Mouse (Mus musculus): Measurements from ENCODE around the gene Eif2b2. TPM values are rescaled to one million over a fixed set of nuclear protein-coding genes. Genes with fewer than 3 reads are reported as not detected.

Eif2b2 gene
- total and polyA plus RNA-seq, 3 experiments: 94.9 to 143 (median 123) TPM

GRCm38 (mm10) chr12:85186361-85186760, 32.9 kb upstream of the Eif2b2 start:
- Histone ChIP-seq H3K27ac (ENCODE audit: insufficient read depth, low read depth) (no peak overlapping the region), H3K9me3 (replicated peaks; ENCODE audit: low read length) (no peaks in the 10 kb centered on the region), H3K4me2 (ENCODE audit: insufficient read depth, low read depth, poor library complexity, severe bottlenecking) (no peak overlapping the region), H3K36me3 (replicated peaks in 1 of 2; ENCODE audit: control insufficient read depth in 1 of 2, insufficient read depth in 1 of 2, low read length in 1 of 2) (no peaks in the 10 kb centered on the region), H3K4me3 (replicated peaks in 1 of 3; ENCODE audit: low read depth in 2 of 3, low read length in 2 of 3, poor library complexity in 1 of 3) (no peak overlapping the region), H3K4me1 (ENCODE audit: control insufficient read depth in 1 of 2, insufficient read depth in 2 of 2) (peaks cover 0 to 2% of the 10 kb centered on the region in 2 experiments; a peak in 2 of 4 replicates), H3K79me2 (replicated peaks; ENCODE audit: control insufficient read depth, extremely low read depth, insufficient read depth, poor library complexity, severe bottlenecking) (no peaks in the 10 kb centered on the region), H3K27me3 (replicated peaks) (peaks cover 40% of the 10 kb centered on the region), H3K9ac (ENCODE audit: insufficient read depth, low read depth) (no peak overlapping the region)
- no peak for TF ChIP-seq NRF1 (IDR thresholded peaks at IDR 0.05; ENCODE audit: low read depth, low read length)
- TF ChIP-seq JUND (conservative IDR thresholded peaks at IDR 0.05; ENCODE audit: low read depth, low read length): no peak
- no peak for TF ChIP-seq NELFE (IDR thresholded peaks at IDR 0.05; ENCODE audit: low read depth, low read length)
- TF ChIP-seq ZMIZ1 (IDR thresholded peaks at IDR 0.05; ENCODE audit: low read depth, low read length): no peak
- no peak for DNase-seq (ENCODE audit: extremely low read depth)
- in situ Hi-C loops (cut with MboI; ENCODE audit: low pct_ligation_motif_present, low pct_unique_long_range_greater_than_20kb, low sequenced_read_pairs) (no loop called here), dilution Hi-C loops (cut with MboI; ENCODE audit: extremely low pct_ligation_motif_present, extremely low pct_unique_long_range_greater_than_20kb, low sequenced_read_pairs) (no loop called here)

DNA sequence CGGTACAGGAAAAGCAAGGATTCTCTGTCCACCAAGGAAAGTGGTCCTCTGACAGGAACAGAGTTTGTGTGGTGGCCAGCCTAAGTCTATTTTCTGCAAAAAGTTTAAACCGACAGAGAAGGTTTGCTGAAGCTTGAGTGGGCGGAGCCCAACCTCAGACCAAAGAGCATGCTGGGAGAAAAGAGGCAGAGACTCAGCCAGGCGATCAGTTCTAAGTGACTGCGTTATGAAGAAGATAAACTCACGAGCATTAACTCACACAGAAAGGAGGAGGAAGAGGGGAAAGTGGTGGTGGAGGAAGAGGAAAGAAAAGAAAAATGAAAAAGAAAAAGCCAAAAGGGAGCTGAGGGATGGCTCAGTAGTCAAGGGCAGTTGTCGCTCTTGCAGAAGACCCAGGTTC, 29.0 kb upstream of the Eif2b2 start:
- H3K4me2 ChIP-seq (ENCODE audit: insufficient read depth, low read depth, poor library complexity, severe bottlenecking): no peak overlapping the region

DNA sequence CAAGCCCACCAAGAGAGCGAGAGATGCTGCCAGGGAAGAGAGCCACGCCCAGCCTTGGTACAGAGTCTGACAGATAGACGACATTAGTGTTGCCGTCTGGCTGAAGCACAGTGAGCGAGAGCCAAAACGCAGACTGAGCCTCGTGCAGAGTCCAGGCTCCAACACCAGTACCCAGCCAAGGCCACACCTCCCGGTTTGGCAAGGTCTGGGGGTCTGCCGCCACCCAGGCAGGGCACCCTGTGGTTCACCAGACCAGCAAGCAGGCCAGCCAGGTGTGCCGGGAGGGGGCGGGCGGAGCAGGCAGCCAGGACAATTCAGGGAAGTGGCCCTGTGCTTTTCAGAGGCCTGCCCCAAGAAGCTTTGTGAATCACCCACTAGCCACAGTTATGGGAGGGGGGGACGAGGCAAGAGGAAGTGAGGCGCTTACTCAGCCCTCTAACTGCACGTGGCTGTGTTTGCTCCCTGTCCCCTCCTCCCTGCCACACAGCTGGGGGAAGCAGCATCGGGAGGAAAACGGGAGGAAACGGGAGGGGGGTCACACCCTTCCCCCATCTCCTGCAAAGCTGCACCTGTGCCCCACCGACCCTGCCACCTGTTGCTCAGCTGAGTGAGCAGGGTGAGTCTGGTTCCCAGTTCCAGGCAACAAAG, 26.7 kb upstream of the Eif2b2 start:
- Histone ChIP-seq H3K9me3 (replicated peaks; ENCODE audit: low read length) (no peaks in the 10 kb centered on the region), H3K27ac (ENCODE audit: insufficient read depth, low read depth) (no peak overlapping the region), H3K27me3 (replicated peaks) (peaks cover 2% of the 10 kb centered on the region), H3K4me1 (ENCODE audit: control insufficient read depth in 1 of 2, insufficient read depth in 2 of 2) (peaks cover 10 to 27% of the 10 kb centered on the region in 2 experiments), H3K4me2 (ENCODE audit: insufficient read depth, low read depth, poor library complexity, severe bottlenecking) (no peak overlapping the region), H3K79me2 (replicated peaks; ENCODE audit: control insufficient read depth, extremely low read depth, insufficient read depth, poor library complexity, severe bottlenecking) (no peaks in the 10 kb centered on the region), H3K36me3 (replicated peaks in 1 of 2; ENCODE audit: control insufficient read depth in 1 of 2, insufficient read depth in 1 of 2, low read length in 1 of 2) (no peaks in the 10 kb centered on the region), H3K9ac (ENCODE audit: insufficient read depth, low read depth) (no peak overlapping the region), H3K4me3 (replicated peaks in 1 of 3; ENCODE audit: low read depth in 2 of 3, low read length in 2 of 3, poor library complexity in 1 of 3) (no peak overlapping the region)
- in situ Hi-C loops (cut with MboI; ENCODE audit: low pct_ligation_motif_present, low pct_unique_long_range_greater_than_20kb, low sequenced_read_pairs) (no loop called here), dilution Hi-C loops (cut with MboI; ENCODE audit: extremely low pct_ligation_motif_present, extremely low pct_unique_long_range_greater_than_20kb, low sequenced_read_pairs) (no loop called here)
- TF ChIP-seq MXI1 (IDR thresholded peaks at IDR 0.05; ENCODE audit: low read depth, low read length) (peak; percentile 38; the same call in 1 of the 2 replicates), ETS1 (conservative IDR thresholded peaks at IDR 0.05; ENCODE audit: low read depth, low read length) (peak; percentile 10; the same call in 1 of the 2 replicates), SMC3 (IDR thresholded peaks at IDR 0.05; ENCODE audit: low read depth, low read length) (no peak), MAX (IDR thresholded peaks at IDR 0.05; ENCODE audit: low read length) (no peak; the same call in 1 of the 2 replicates), UBTF (IDR thresholded peaks at IDR 0.05; ENCODE audit: low read depth, low read length) (no peak), GABPA (IDR thresholded peaks at IDR 0.05; ENCODE audit: insufficient replicate concordance, low read depth, low read length) (no peak), TCF12 (IDR thresholded peaks at IDR 0.05; ENCODE audit: low read depth, low read length) (0 out of 2 replicates have a peak, but pooled peaks have one; percentile 32), BHLHE40 (IDR thresholded peaks at IDR 0.05; ENCODE audit: low read depth, low read length) (peak; percentile 75)
- peak; percentile 46 for DNase-seq (ENCODE audit: extremely low read depth)

More for the DNA sequence above, 29.0 kb upstream of the Eif2b2 start:
- TF ChIP-seq MYC (IDR thresholded peaks at IDR 0.05; ENCODE audit: low read depth, low read length) (no peak), MEF2A (IDR thresholded peaks at IDR 0.05; ENCODE audit: borderline replicate concordance, low read depth, low read length) (no peak), UBTF (IDR thresholded peaks at IDR 0.05; ENCODE audit: low read depth, low read length) (no peak), MXI1 (IDR thresholded peaks at IDR 0.05; ENCODE audit: low read depth, low read length) (no peak), IRF4 (IDR thresholded peaks at IDR 0.05; ENCODE audit: low read depth, low read length) (no peak), JUN (IDR thresholded peaks at IDR 0.05; ENCODE audit: insufficient read depth, low read depth, low read length) (no peak), E2F4 (IDR thresholded peaks at IDR 0.05; ENCODE audit: insufficient replicate concordance, low read depth, low read length) (no peak), MAX (IDR thresholded peaks at IDR 0.05; ENCODE audit: low read length) (no peak), ZMIZ1 (IDR thresholded peaks at IDR 0.05; ENCODE audit: low read depth, low read length) (no peak), JUND (conservative IDR thresholded peaks at IDR 0.05; ENCODE audit: low read depth, low read length) (no peak), RAD21 (IDR thresholded peaks at IDR 0.05; ENCODE audit: low read depth, low read length) (no peak), KAT2A (IDR thresholded peaks at IDR 0.05; ENCODE audit: insufficient replicate concordance, low read length) (no peak), GABPA (IDR thresholded peaks at IDR 0.05; ENCODE audit: insufficient replicate concordance, low read depth, low read length) (no peak), ELF1 (IDR thresholded peaks at IDR 0.05; ENCODE audit: low read depth, low read length) (no peak), NELFE (IDR thresholded peaks at IDR 0.05; ENCODE audit: low read depth, low read length) (no peak), MAFK (IDR thresholded peaks at IDR 0.05; ENCODE audit: insufficient replicate concordance, low read length) (no peak), NRF1 (IDR thresholded peaks at IDR 0.05; ENCODE audit: low read depth, low read length) (no peak), POLR2AphosphoS2 (IDR thresholded peaks at IDR 0.05; ENCODE audit: low read depth, low read length) (no peak), SMC3 (IDR thresholded peaks at IDR 0.05; ENCODE audit: low read depth, low read length) (no peak), ZKSCAN1 (IDR thresholded peaks at IDR 0.05; ENCODE audit: borderline replicate concordance, low read depth, low read length) (no peak)
- no peaks in the 10 kb centered on the region for H3K79me2 ChIP-seq (replicated peaks; ENCODE audit: control insufficient read depth, extremely low read depth, insufficient read depth, poor library complexity, severe bottlenecking)
- H3K4me1 ChIP-seq (ENCODE audit: control insufficient read depth in 1 of 2, insufficient read depth in 2 of 2): peaks cover 10 to 25% of the 10 kb centered on the region in 2 experiments
- in situ Hi-C loops (cut with MboI; ENCODE audit: low pct_ligation_motif_present, low pct_unique_long_range_greater_than_20kb, low sequenced_read_pairs): no loop called here
- dilution Hi-C loops (cut with MboI; ENCODE audit: extremely low pct_ligation_motif_present, extremely low pct_unique_long_range_greater_than_20kb, low sequenced_read_pairs): no loop called here
- DNase-seq (ENCODE audit: extremely low read depth): no peak
- H3K27ac ChIP-seq (ENCODE audit: insufficient read depth, low read depth): no peak overlapping the region
- no peak overlapping the region for H3K9ac ChIP-seq (ENCODE audit: insufficient read depth, low read depth)
- no peaks in the 10 kb centered on the region for H3K36me3 ChIP-seq (replicated peaks in 1 of 2; ENCODE audit: control insufficient read depth in 1 of 2, insufficient read depth in 1 of 2, low read length in 1 of 2)
- H3K9me3 ChIP-seq (replicated peaks; ENCODE audit: low read length): no peaks in the 10 kb centered on the region
- peaks cover 15% of the 10 kb centered on the region for H3K27me3 ChIP-seq (replicated peaks)
- no peak overlapping the region for H3K4me3 ChIP-seq (replicated peaks in 1 of 3; ENCODE audit: low read depth in 2 of 3, low read length in 2 of 3, poor library complexity in 1 of 3)
